Mouse (Mus musculus): Measurements from ENCODE around the gene Gm14743. TPM values are rescaled to one million over a fixed set of nuclear protein-coding genes. Genes with fewer than 3 reads are reported as not detected.
"Not testable (repeated sequence)": the region's sequence is repeated elsewhere in the genome, so short reads cannot be mapped to it uniquely, and the experiment has no call there.

The Gm14743 gene
- total RNA-seq (2021): not detected

DNA sequence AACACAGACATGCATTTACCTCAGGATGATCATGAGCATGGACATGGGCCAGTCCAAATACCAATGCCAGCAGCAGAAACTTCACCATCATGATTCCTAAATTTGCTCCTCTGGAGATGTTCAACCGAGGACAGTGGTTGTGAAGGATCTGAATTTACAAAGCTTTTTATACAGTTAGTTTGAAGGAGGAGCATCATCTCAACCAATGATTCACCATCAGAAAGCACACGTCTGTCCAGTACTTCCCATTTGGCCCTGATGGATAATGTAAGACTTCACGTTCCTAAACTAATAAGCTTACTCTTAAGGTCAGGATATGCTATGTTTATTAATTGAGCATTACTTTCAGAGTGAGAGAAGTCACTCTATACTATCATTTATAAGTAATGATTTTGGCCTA lies at the start of gene Gm14743:
TSS of gene Gm14743 (minus strand) at position 101 of the 400 bp plus-strand sequence.
- DNase-seq (ENCODE audit: low spot score); intact Hi-C loops (cut with DNase I): not testable (repeated sequence)

DNA sequence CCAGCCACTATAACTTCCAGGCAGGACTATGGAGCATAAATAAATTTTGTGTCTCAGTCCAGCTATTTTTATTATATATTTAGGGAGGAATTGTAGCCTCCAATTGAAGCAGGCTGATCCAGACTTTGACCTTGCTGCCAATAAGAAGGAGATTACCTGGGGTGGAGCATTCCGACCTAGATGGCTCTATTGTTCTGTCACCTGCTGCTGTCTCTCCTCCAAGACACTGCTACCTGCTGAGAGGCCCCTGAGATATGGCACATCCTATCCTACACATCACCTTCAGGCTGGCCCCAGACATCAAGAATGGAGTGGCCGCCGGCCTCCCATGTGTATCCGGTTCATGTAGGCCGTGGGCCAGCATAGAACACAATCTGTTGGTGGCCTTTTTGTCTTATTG lies 42.9 kb downstream of the Gm14743 start:
- intact Hi-C loops (cut with DNase I): no loop called here

DNA sequence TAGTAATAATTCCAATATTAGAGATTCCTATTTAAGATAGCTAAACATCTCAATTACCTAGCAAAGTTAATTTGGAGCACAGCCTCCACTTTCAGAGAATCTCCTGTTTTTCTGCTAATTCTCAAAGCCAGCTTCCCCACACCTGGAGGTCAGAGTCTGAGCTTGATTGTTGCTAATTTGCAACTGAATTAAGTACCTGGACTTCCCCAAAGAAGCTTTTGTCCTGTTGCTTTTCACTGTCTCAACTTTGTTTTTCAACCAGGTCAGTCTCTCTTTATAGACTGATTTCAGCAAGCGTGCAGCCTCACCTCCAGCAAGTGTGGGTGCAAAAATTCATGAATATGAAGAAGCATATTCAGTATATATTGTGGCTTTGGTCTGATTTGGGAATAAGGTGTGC lies 43.5 kb downstream of the Gm14743 start:
- DNase-seq (ENCODE audit: low spot score); intact Hi-C loops (cut with DNase I): not testable (repeated sequence)

More for the DNA sequence above, 42.9 kb downstream of the Gm14743 start:
- no peak for DNase-seq (ENCODE audit: low spot score)

Other genes starting within 250 kb of the Gm14743 start
- not detected for gene Obp1a, start 154.5 kb downstream of the Gm14743 start, total RNA-seq (2021)
- gene Gm5938, start 120.5 kb downstream of the Gm14743 start, total RNA-seq (2021): not detected
- gene Obp1b, start 59.1 kb downstream of the Gm14743 start, total RNA-seq (2021): not detected
- gene 4930480E11Rik, start 123.7 kb upstream of the Gm14743 start, total RNA-seq (2021): not detected

Measured in heart, postnatal 25 days (tissue).